In genomic region chr15:12082344-12082743, GRCm38 (mm10) we compare ENCODE assay signal across 26 mouse cellular contexts.
"Had no signal": no experiment of that assay in that cellular context is flagged by ENCODE, and none has a peak within 500 bp of the region (broad histone marks: within the 10 kb centered on the region; RNA-seq: fewer than 3 reads in every experiment).

No protein-coding gene starts in this region.

- H3K9me3 ChIP-seq: heart, embryonic 10.5 days; heart, embryonic 12.5 days; hindbrain, embryonic 12.5 days; intestine, embryonic 15.5 days; limb, embryonic 10.5 days; limb, embryonic 12.5 days; liver, embryonic 13.5 days; liver, embryonic 15.5 days had no signal

- H3K36me3 ChIP-seq: heart, embryonic 10.5 days; heart, embryonic 12.5 days; hindbrain, embryonic 10.5 days; hindbrain, embryonic 12.5 days; intestine, embryonic 15.5 days; limb, embryonic 10.5 days; limb, embryonic 12.5 days; liver, embryonic 13.5 days; liver, embryonic 15.5 days had no signal

- H3K27me3 ChIP-seq: heart, embryonic 12.5 days; hindbrain, embryonic 12.5 days; intestine, embryonic 15.5 days; limb, embryonic 12.5 days; liver, embryonic 13.5 days; liver, embryonic 15.5 days had no signal

- H3K4me1 ChIP-seq: heart, embryonic 12.5 days; hindbrain, embryonic 10.5 days; hindbrain, embryonic 12.5 days; intestine, embryonic 15.5 days; limb, embryonic 10.5 days; liver, embryonic 13.5 days; liver, embryonic 15.5 days had no signal

- ATAC-seq: hindbrain, embryonic 16.5 days; inflammation-experienced regulatory T-cells, adult 6 months; intestine, embryonic 15.5 days; intestine, postnatal 0 days had no signal

- H3K27ac ChIP-seq: gastrocnemius, adult 2 months; heart, embryonic 10.5 days; hindbrain, embryonic 10.5 days; hindbrain, embryonic 12.5 days; hindbrain, embryonic 14.5 days; intestine, embryonic 15.5 days; limb, embryonic 10.5 days; limb, embryonic 12.5 days; liver, embryonic 13.5 days; liver, embryonic 15.5 days had no signal

- H3K4me2 ChIP-seq: heart, embryonic 12.5 days; hindbrain, embryonic 12.5 days; hindbrain, embryonic 14.5 days; intestine, embryonic 15.5 days; limb, embryonic 12.5 days; liver, embryonic 11.5 days; liver, embryonic 13.5 days; liver, embryonic 15.5 days had no signal

- DNase-seq: gastrocnemius, adult 2 months; gastrocnemius, postnatal 10 days; gastrocnemius, postnatal 25 days; heart, adult 18-20 months; heart, postnatal 10 days; heart, postnatal 4 days; kidney, adult 18-20 months; kidney, adult 8-10 months; kidney, postnatal 10 days; kidney, postnatal 25 days; kidney, postnatal 4 days; liver; liver, embryonic 13.5 days had no signal

- H3K4me3 ChIP-seq: gastrocnemius, adult 2 months; heart, embryonic 10.5 days; heart, embryonic 12.5 days; hindbrain, embryonic 10.5 days; hindbrain, embryonic 12.5 days; intestine, embryonic 15.5 days; limb, embryonic 10.5 days; limb, embryonic 12.5 days; liver, embryonic 13.5 days; liver, embryonic 15.5 days had no signal

- H3K9ac ChIP-seq: heart, embryonic 12.5 days; hindbrain, embryonic 12.5 days; hindbrain, embryonic 14.5 days; intestine, embryonic 15.5 days; limb, embryonic 12.5 days; liver, embryonic 13.5 days; liver, embryonic 15.5 days had no signal
